ENCODE assay signal across 10 mouse cellular contexts in the genomic region with DNA sequence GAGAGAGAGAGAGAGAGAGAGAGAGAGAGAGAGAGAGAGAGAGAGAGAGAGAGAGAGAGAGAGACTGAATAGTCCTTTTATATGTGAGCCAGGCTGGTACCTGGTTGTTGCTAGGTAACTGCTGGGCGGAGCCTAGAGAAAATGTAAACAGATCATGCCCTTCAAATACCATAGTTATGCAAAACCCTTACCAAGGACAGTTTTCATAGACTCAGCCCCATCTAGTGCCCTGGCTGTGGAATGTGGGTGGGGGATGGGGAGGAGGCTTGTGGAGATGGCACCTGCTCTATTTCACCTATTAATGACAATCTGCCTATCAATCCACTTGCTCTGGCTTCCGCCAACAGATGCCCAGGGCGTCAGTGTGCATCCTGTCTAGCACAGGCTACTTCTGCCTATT.
DNase-seq lines count a peak whose midpoint lies in the region; ATAC-seq and TF ChIP-seq lines count a peak whose summit lies in the region.
"Had no signal": no experiment of that assay in that cellular context is flagged by ENCODE, and none has a peak within 500 bp of the region (broad histone marks: within the 10 kb centered on the region; RNA-seq: fewer than 3 reads in every experiment).

No protein-coding gene starts in this region.

- in situ Hi-C loops in ES-E14 (cut with MboI; ENCODE audit: low sequenced_read_pairs in 2 of 2, unreplicated experiment in 2 of 2), result no loop called here

- H3K4me1 ChIP-seq in kidney, embryonic 14.5 days (ENCODE audit: control insufficient read depth, insufficient read depth, low read length), result no peaks in the 10 kb centered on the region
- H3K4me1 ChIP-seq in ES-Bruce4 (ENCODE audit: control insufficient read depth, insufficient read depth, low read length) (peaks cover 7% of the 10 kb centered on the region), ES-E14 (ENCODE audit: control insufficient read depth in 2 of 2, insufficient read depth in 2 of 2, low read length in 2 of 2, poor library complexity in 1 of 2) (peaks cover 6 to 11% of the 10 kb centered on the region in 2 experiments; a peak in 3 of 4 replicates)
- peaks cover 7% of the 10 kb centered on the region for H3K4me1 ChIP-seq in limb, embryonic 10.5 days

- peak; percentile 8 to 42 for DNase-seq in kidney, postnatal 25 days
- peak; percentile 73 for DNase-seq in ES-E14 (ENCODE audit: low read depth, low spot score)
- DNase-seq in limb, embryonic 10.5 days (ENCODE audit: low spot score), result peak; percentile 27
- DNase-seq in gastrocnemius, adult 2 months, result no peak
- no peak for DNase-seq in urinary bladder, postnatal 36 days (ENCODE audit: low spot score in 2 of 2)
- DNase-seq: cerebellum, postnatal 36 days; heart, adult 2 months had no signal

- H3K4me2 ChIP-seq in kidney, embryonic 14.5 days (replicated peaks; ENCODE audit: low read depth, low read length), result no peak overlapping the region

- no peaks in the 10 kb centered on the region for H3K27me3 ChIP-seq in kidney, embryonic 14.5 days (ENCODE audit: control insufficient read depth, insufficient read depth, low read length)
- no peaks in the 10 kb centered on the region for H3K27me3 ChIP-seq in ES-Bruce4 (ENCODE audit: control insufficient read depth, insufficient read depth, low read length, poor library complexity, severe bottlenecking)
- no peaks in the 10 kb centered on the region for H3K27me3 ChIP-seq in limb, embryonic 10.5 days (ENCODE audit: low read depth, poor library complexity, severe bottlenecking)

- WGBS in kidney, embryonic 14.5 days, result 84% methylated on average over 3 of the region's 3 CpGs
- 63% methylated on average over 3 of the region's 3 CpGs for WGBS in limb, embryonic 10.5 days

- H3K9ac ChIP-seq in kidney, embryonic 14.5 days (ENCODE audit: low read depth, low read length), result no peak overlapping the region
- H3K9ac ChIP-seq in ES-Bruce4 (ENCODE audit: low read depth, poor library complexity, severe bottlenecking) (no peak overlapping the region), ES-E14 (ENCODE audit: insufficient read depth, low read depth, low read length, poor library complexity, severe bottlenecking) (no peak overlapping the region)

- no peaks in the 10 kb centered on the region for H3K36me3 ChIP-seq in kidney, embryonic 14.5 days (ENCODE audit: control insufficient read depth, insufficient read depth, low read length)
- H3K36me3 ChIP-seq in ES-Bruce4 (ENCODE audit: control insufficient read depth, insufficient read depth, low read length, poor library complexity, severe bottlenecking) (no peaks in the 10 kb centered on the region), ES-E14 (ENCODE audit: control insufficient read depth, insufficient read depth, low read length, poor library complexity, severe bottlenecking) (no peaks in the 10 kb centered on the region)
- H3K36me3 ChIP-seq in limb, embryonic 10.5 days, result no peaks in the 10 kb centered on the region

- ATAC-seq in kidney, embryonic 14.5 days (ENCODE audit: low FRiP score, low TSS enrichment), result no peak

- intact Hi-C loops in gastrocnemius, adult 2 months (cut with DNase I), result no loop called here

- no peak overlapping the region for H3K4me3 ChIP-seq in kidney, embryonic 14.5 days (ENCODE audit: low read length)
- H3K4me3 ChIP-seq in ES-Bruce4 (ENCODE audit: low read depth, low read length) (no peak overlapping the region), ES-E14 (ENCODE audit: insufficient read depth in 1 of 2, low read depth in 1 of 2, low read length in 2 of 2, poor library complexity in 1 of 2, severe bottlenecking in 1 of 2) (no peak overlapping the region)
- no peak overlapping the region for H3K4me3 ChIP-seq in limb, embryonic 10.5 days
- no peak overlapping the region for H3K4me3 ChIP-seq in gastrocnemius, adult 2 months
- H3K4me3 ChIP-seq: erythroblast, embryonic 14.5 days; heart, adult 2 months had no signal

- no peak overlapping the region for H3K27ac ChIP-seq in kidney, embryonic 14.5 days (ENCODE audit: low read depth, low read length)
- H3K27ac ChIP-seq in ES-Bruce4 (ENCODE audit: insufficient read depth, low read length), result peak overlapping the region; percentile 57; the same call in 1 of the 2 replicates
- H3K27ac ChIP-seq in ES-E14 (ENCODE audit: insufficient read depth, low read depth, low read length, poor library complexity, severe bottlenecking), result no peak overlapping the region; the same call in 1 of the 2 replicates
- no peak overlapping the region for H3K27ac ChIP-seq in limb, embryonic 10.5 days
- no peak overlapping the region for H3K27ac ChIP-seq in gastrocnemius, adult 2 months
- H3K27ac ChIP-seq: heart, adult 2 months had no signal

- TF ChIP-seq EP300 in ES-Bruce4 (IDR thresholded peaks at IDR 0.05; ENCODE audit: insufficient read depth, low read depth, low read length), result peak; percentile 89

- TF ChIP-seq POLR2A in ES-Bruce4 (IDR thresholded peaks at IDR 0.05; ENCODE audit: insufficient read depth, low read length), result no peak

- TF ChIP-seq CTCF in ES-Bruce4 (IDR thresholded peaks at IDR 0.05; ENCODE audit: low read depth, low read length), result no peak
- no peak for TF ChIP-seq CTCF in gastrocnemius, adult 2 months (IDR thresholded peaks at IDR 0.05)

- peaks cover 5% of the 10 kb centered on the region for H3K9me3 ChIP-seq in kidney, embryonic 14.5 days (ENCODE audit: control insufficient read depth, low read length)
- peaks cover 10% of the 10 kb centered on the region for H3K9me3 ChIP-seq in ES-Bruce4 (replicated peaks; ENCODE audit: control insufficient read depth, insufficient read depth, low read length, poor library complexity, severe bottlenecking)
- H3K9me3 ChIP-seq in ES-E14 (ENCODE audit: control insufficient read depth, insufficient read depth, low read depth, low read length), result no peaks in the 10 kb centered on the region
- H3K9me3 ChIP-seq in limb, embryonic 10.5 days (replicated peaks), result no peaks in the 10 kb centered on the region

TF ChIP-seq in ES-E14, 5 proteins besides CTCF, POLR2A, EP300 and RAD21:
- no peak for TF ChIP-seq ZC3H11A (IDR thresholded peaks at IDR 0.05; ENCODE audit: borderline replicate concordance, low read depth, low read length)
- no peak for TF ChIP-seq MAFK (IDR thresholded peaks at IDR 0.05; ENCODE audit: insufficient read depth, low read depth, low read length)
- peak; percentile 72 for TF ChIP-seq CHD2 (IDR thresholded peaks at IDR 0.05; ENCODE audit: low read depth, low read length)
TF ChIP-seq in ES-E14: peak in this region for 1.

Comparison
In these comparisons a context has a peak if more than half of its experiments do, and no peak if none do; other contexts are left out.
1. DNase-seq: peak in kidney, postnatal 25 days (2 of 2), ES-E14 (single experiment) and limb, embryonic 10.5 days (single experiment); none in gastrocnemius, adult 2 months (single experiment) and urinary bladder, postnatal 36 days (0 of 2).